Mouse (Mus musculus) hindbrain, postnatal 0 days (tissue): ENCODE data around the gene Sprn. TPM values are rescaled to one million over a fixed set of nuclear protein-coding genes. Genes with fewer than 3 reads are reported as not detected.
A peak's percentile ranks its signal among the peaks of the same experiment; 100 is the strongest.
"Not testable (repeated sequence)": the region's sequence is repeated elsewhere in the genome, so short reads cannot be mapped to it uniquely, and the experiment has no call there.

Experiments used
- ATAC-seq: fragments of 200-750 bp; cut with Nextera tagmentation; 2 replicates; pipeline ENCODE4 v1.8.0; 2017; ENCODE audit warnings: mild to moderate bottlenecking, moderate TSS enrichment, moderate library complexity
- DNase-seq: peaks from one replicate; pipeline ENCODE4 v3.0.0-alpha.2; 2015; ENCODE audit warnings: low spot score
- H3K27ac ChIP-seq: fragments of 300-500 bp; sonication (generic); 2 replicates; pipeline ENCODE4 v1.5.1; 2014; ENCODE audit warnings: mild to moderate bottlenecking
- H3K27me3 ChIP-seq: fragments of 300-500 bp; sonication (generic); 2 replicates; pipeline ENCODE4 v1.6.1; 2014; ENCODE audit warnings: low read length, mixed read lengths; ENCODE audit not compliant: insufficient read depth
- H3K36me3 ChIP-seq: fragments of 300-500 bp; sonication (generic); 2 replicates; pipeline ENCODE4 v1.6.1; 2014; ENCODE audit warnings: low read length, mixed read lengths; ENCODE audit not compliant: insufficient read depth
- H3K4me1 ChIP-seq: fragments of 300-500 bp; sonication (generic); 2 replicates; pipeline ENCODE4 v1.6.1; 2014; ENCODE audit warnings: antibody characterized with exemption, low read length, mixed read lengths; ENCODE audit not compliant: insufficient read depth
- H3K4me2 ChIP-seq: fragments of 300-500 bp; sonication (generic); 2 replicates; pipeline ENCODE4 v1.6.1; 2014; ENCODE audit warnings: low read depth, mild to moderate bottlenecking, low read length, moderate library complexity, mixed read lengths
- H3K4me3 ChIP-seq: fragments of 300-500 bp; sonication (generic); 2 replicates; pipeline ENCODE4 v1.5.1; 2014; ENCODE audit warnings: low read length
- H3K9ac ChIP-seq: fragments of 300-500 bp; sonication (generic); replicated peaks from 2 replicates; pipeline ENCODE4 v1.6.1; 2014; ENCODE audit warnings: mild to moderate bottlenecking, low read length, moderate library complexity, mixed read lengths
- H3K9me3 ChIP-seq: fragments of 300-500 bp; sonication (generic); 2 replicates; pipeline ENCODE4 v1.6.1; 2016; ENCODE audit warnings: low read length, mixed read lengths
- CTCF ChIP-seq: IDR thresholded peaks from 2 replicates; pipeline ENCODE4 v1.5.1; 2016; ENCODE audit warnings: antibody characterized with exemption, control low read depth, low read depth
- WGBS: fragments of 180-500 bp; shearing (Covaris S2); extraction: QIAGEN DNeasy Blood & Tissue Kit; methylation state at CpG from one replicate; pipeline ENCODE4 v1.1.7; 2014; 5-methylcytosine and 5-hydroxymethylcytosine counted together
- polyA plus RNA-seq: library from polyadenylated mRNA; unstranded; fragments of >200 nt; fragmentation: Nextera tagmentation; extraction: Ambion mirVana; gene quantifications from 2 replicates; pipeline ENCODE4 v1.2.1, GENCODE M21; 2015
- total RNA-seq: library from RNA; depleted of rRNA; stranded (reverse); fragments of >200 nt; gene quantifications from 2 replicates; pipeline ENCODE4 v1.2.3, GENCODE M21; 2014

Gene Sprn
- total and polyA plus RNA-seq, 2 experiments from 2014 or later = 29.9 to 64.7 TPM

GRCm38 (mm10) chr7:140153383-140153782, 1.3 kb downstream of the Sprn start:
- peak overlapping the region; percentile 61 for H3K4me2 ChIP-seq
- no peak for TF ChIP-seq CTCF
- 5% methylated on average over 28 of the region's 28 CpGs for WGBS

GRCm38 (mm10) chr7:140144550-140144949, 10.1 kb downstream of the Sprn start:
- H3K36me3 ChIP-seq = no peaks in the 10 kb centered on the region
- ATAC-seq = no peak
- H3K9me3 ChIP-seq = no peaks in the 10 kb centered on the region
- 90% methylated on average over 4 of the region's 4 CpGs for WGBS
- H3K27me3 ChIP-seq = no peaks in the 10 kb centered on the region
- no peak overlapping the region for H3K4me3 ChIP-seq
- no peak overlapping the region for H3K27ac ChIP-seq
- no peak for TF ChIP-seq CTCF
- DNase-seq = no peak
- H3K4me1 ChIP-seq = no peaks in the 10 kb centered on the region
- no peak overlapping the region for H3K9ac ChIP-seq
- no peak overlapping the region for H3K4me2 ChIP-seq

More at GRCm38 (mm10) chr7:140153383-140153782, 1.3 kb downstream of the Sprn start:
- Histone ChIP-seq H3K27ac (peak overlapping the region; percentile 79), H3K9me3 (no peaks in the 10 kb centered on the region), H3K4me3 (peak overlapping the region; percentile 43), H3K27me3 (no peaks in the 10 kb centered on the region), H3K36me3 (no peaks in the 10 kb centered on the region), H3K4me1 (peaks cover 9% of the 10 kb centered on the region), H3K9ac (peak overlapping the region; percentile 54)
- DNase-seq (peak; percentile 63), ATAC-seq (peak; percentile 47)

GRCm38 (mm10) chr7:140141350-140141749, 13.3 kb downstream of the Sprn start:
- peak; percentile 73 for TF ChIP-seq CTCF
- WGBS = 5% methylated on average over 14 of the region's 14 CpGs
- H3K27ac ChIP-seq = no peak overlapping the region
- peaks cover 3% of the 10 kb centered on the region; the same call in 1 of the 2 replicates for H3K4me1 ChIP-seq
- H3K4me2 ChIP-seq = no peak overlapping the region
- no peak overlapping the region for H3K4me3 ChIP-seq
- no peak overlapping the region for H3K9ac ChIP-seq
- no peaks in the 10 kb centered on the region for H3K36me3 ChIP-seq
- peak; percentile 79 for DNase-seq
- H3K27me3 ChIP-seq = no peaks in the 10 kb centered on the region
- no peaks in the 10 kb centered on the region for H3K9me3 ChIP-seq
- no peak for ATAC-seq

GRCm38 (mm10) chr7:140138021-140138310, 16.7 kb downstream of the Sprn start:
- no peak for ATAC-seq
- Histone ChIP-seq H3K4me3 (peak overlapping the region; percentile 61), H3K4me2 (peak overlapping the region; percentile 92), H3K9ac (peak overlapping the region; percentile 76), H3K4me1 (peaks cover 3% of the 10 kb centered on the region; the same call in 1 of the 2 replicates), H3K9me3 (no peaks in the 10 kb centered on the region), H3K27ac (peak overlapping the region; percentile 90), H3K27me3 (no peaks in the 10 kb centered on the region), H3K36me3 (no peaks in the 10 kb centered on the region)
- DNase-seq = no peak
- WGBS = 0% methylated on average over 8 of the region's 8 CpGs
- no peak for TF ChIP-seq CTCF

GRCm38 (mm10) chr7:140137135-140138020, 17.3 kb downstream of the Sprn start, which contains the start of gene Mtg1:
Mtg1 (plus strand) TSS chr7:140137564.
- peak; percentile 98 for ATAC-seq
- H3K36me3 ChIP-seq = no peaks in the 10 kb centered on the region
- 2% methylated on average over 39 of the region's 39 CpGs for WGBS

GRCm38 (mm10) chr7:140135106-140135770, 19.4 kb downstream of the Sprn start:
- 87% methylated on average over 5 of the region's 5 CpGs for WGBS
- Histone ChIP-seq H3K27ac (no peak overlapping the region), H3K27me3 (no peaks in the 10 kb centered on the region), H3K4me3 (no peak overlapping the region), H3K9ac (no peak overlapping the region), H3K9me3 (no peaks in the 10 kb centered on the region), H3K36me3 (no peaks in the 10 kb centered on the region), H3K4me2 (no peak overlapping the region), H3K4me1 (peaks cover 3% of the 10 kb centered on the region; the same call in 1 of the 2 replicates)
- TF ChIP-seq CTCF = no peak
- no peak for DNase-seq
- ATAC-seq = no peak

More at GRCm38 (mm10) chr7:140137135-140138020, 17.3 kb downstream of the Sprn start, which contains the start of gene Mtg1:
- Histone ChIP-seq H3K9ac (peak within 1 kb of the TSS; percentile 76), H3K9me3 (no peaks in the 10 kb centered on the region), H3K4me1 (peaks cover 3% of the 10 kb centered on the region; the same call in 1 of the 2 replicates), H3K4me3 (peak within 1 kb of the TSS; percentile 61), H3K4me2 (peak within 1 kb of the TSS; percentile 92), H3K27me3 (no peaks in the 10 kb centered on the region), H3K27ac (peak within 1 kb of the TSS; percentile 90)
- DNase-seq = peak; percentile 98
- peak; percentile 4; the same call in 1 of the 2 replicates for TF ChIP-seq CTCF

- H3K9ac ChIP-seq, H3K27me3 ChIP-seq, H3K4me3 ChIP-seq, H3K27ac ChIP-seq, H3K9me3 ChIP-seq, H3K4me2 ChIP-seq, ATAC-seq, H3K36me3 ChIP-seq, H3K4me1 ChIP-seq, DNase-seq: not testable (repeated sequence)
- WGBS = 95% methylated on average over 5 of the region's 7 CpGs
Observed at GRCm38 (mm10) chr7:140134033-140134432, 20.6 kb downstream of the Sprn start.

GRCm38 (mm10) chr7:140132184-140132583, 22.5 kb downstream of the Sprn start:
- not testable (repeated sequence) for H3K36me3 ChIP-seq, H3K4me2 ChIP-seq, H3K4me3 ChIP-seq, H3K27ac ChIP-seq, H3K27me3 ChIP-seq, DNase-seq, H3K9ac ChIP-seq, H3K4me1 ChIP-seq, ATAC-seq, H3K9me3 ChIP-seq
- 95% methylated on average over 6 of the region's 7 CpGs for WGBS
